Mouse (Mus musculus): ENCODE results near the gene Gpr153. TPM values are rescaled to one million over a fixed set of nuclear protein-coding genes. Genes with fewer than 3 reads are reported as not detected.

Gpr153 gene
- polyA plus RNA-seq, 1 experiment: 6.5 TPM

DNA sequence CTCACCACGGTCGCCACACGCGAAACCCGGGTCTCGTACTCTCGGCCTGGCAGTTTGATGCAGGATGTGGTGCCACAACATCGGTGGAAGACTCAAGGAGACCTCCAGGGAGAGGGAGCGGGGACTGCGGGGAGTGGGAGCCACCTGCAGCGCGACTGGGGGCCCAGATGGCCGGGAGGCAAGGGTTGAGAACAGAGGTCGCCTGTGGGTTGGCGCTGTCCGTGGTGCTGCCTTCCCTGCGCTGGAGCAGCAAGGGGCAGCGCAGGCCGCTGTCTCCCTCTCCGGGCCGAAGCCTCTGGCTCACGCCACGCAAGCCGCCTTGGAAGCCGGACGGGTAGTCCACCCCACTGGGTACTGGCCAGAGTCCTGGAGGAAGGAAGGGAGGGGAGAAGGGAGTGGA lies 12.9 kb downstream of the Gpr153 start:
- no peaks in the 10 kb centered on the region for H3K36me3 ChIP-seq (ENCODE audit: control insufficient read depth, insufficient read depth)
- no peak overlapping the region for H3K4me2 ChIP-seq (ENCODE audit: low read depth)
- peaks cover 57% of the 10 kb centered on the region for H3K27me3 ChIP-seq (ENCODE audit: control insufficient read depth, insufficient read depth, insufficient read length)
- no peaks in the 10 kb centered on the region for H3K79me2 ChIP-seq (ENCODE audit: control insufficient read depth, insufficient read depth)
- H3K4me3 ChIP-seq: no peak overlapping the region
- no peak overlapping the region for H3ac ChIP-seq (ENCODE audit: control insufficient read depth, insufficient read length)
- TF ChIP-seq TCF12 (IDR thresholded peaks at IDR 0.05; ENCODE audit: insufficient read depth, poor library complexity, severe bottlenecking) (no peak), REST (IDR thresholded peaks at IDR 0.05; ENCODE audit: insufficient read depth, insufficient read length) (peak; percentile 98), USF1 (IDR thresholded peaks at IDR 0.05; ENCODE audit: low read depth) (no peak), CEBPB (IDR thresholded peaks at IDR 0.05; ENCODE audit: insufficient read depth, poor library complexity, severe bottlenecking) (no peak), MYOD1 (IDR thresholded peaks at IDR 0.05; ENCODE audit: control insufficient read depth in 1 of 3, insufficient read length in 2 of 3, low read depth in 2 of 3) (peak in 1 of 3 experiments; percentile 41), POLR2A (IDR thresholded peaks at IDR 0.05; ENCODE audit: insufficient read length, low read depth) (no peak), E2F4 (IDR thresholded peaks at IDR 0.05; ENCODE audit: insufficient read depth) (no peak), MAX (IDR thresholded peaks at IDR 0.05; ENCODE audit: low read depth) (no peak), POLR2AphosphoS2 (IDR thresholded peaks at IDR 0.05; ENCODE audit: insufficient read length, low read depth) (no peak), MYOG (IDR thresholded peaks at IDR 0.05; ENCODE audit: control insufficient read depth in 1 of 3, insufficient read depth in 1 of 3, insufficient read length in 2 of 3, low read depth in 2 of 3) (peak in 2 of 3 experiments; percentile 27 to 55), SRF (IDR thresholded peaks at IDR 0.05; ENCODE audit: control insufficient read depth, insufficient read length, low read depth) (no peak), TCF3 (IDR thresholded peaks at IDR 0.05; ENCODE audit: insufficient read length, low read depth) (no peak)

DNA sequence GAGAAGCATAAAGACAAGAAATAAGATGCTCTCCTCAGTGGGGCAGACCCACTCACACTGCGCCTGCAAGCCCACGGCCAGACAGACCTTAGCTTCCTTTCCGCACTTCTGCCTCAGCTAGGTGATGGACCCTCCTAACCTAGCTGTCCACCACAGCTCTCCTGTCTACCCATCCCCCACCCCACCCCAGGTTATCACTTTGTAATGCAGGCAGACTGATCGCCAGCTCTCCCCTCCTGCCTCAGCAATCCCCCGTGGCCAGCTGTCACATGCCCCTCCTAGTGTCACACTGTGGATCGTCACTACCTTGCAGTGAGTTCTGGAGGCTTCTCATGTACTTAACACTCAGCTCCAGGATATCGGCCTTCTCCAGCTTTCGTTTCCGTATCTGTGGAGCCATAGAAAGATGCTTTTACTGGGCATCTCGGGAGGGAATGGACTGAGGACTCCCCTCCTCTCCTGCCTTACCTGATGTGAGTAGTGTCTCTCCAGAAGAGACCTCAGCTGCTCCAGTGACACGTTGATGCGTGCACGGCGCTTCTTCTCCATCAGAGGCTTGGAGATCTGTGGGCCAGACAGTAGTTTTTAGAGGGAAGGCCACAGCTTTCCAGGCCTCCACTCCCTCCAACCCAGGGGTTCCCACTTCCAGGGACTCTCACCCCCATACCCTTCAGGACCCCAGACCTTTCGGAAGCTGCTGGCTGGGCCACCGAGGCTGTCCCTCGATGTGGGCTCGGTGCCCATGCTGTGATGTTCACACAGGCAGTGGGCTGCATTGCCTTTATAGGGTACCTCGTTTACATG lies 13.5 kb downstream of the Gpr153 start:
- no peak overlapping the region for H3ac ChIP-seq (ENCODE audit: control insufficient read depth, insufficient read length)
- H3K4me3 ChIP-seq: no peak overlapping the region
- H3K36me3 ChIP-seq (ENCODE audit: control insufficient read depth, insufficient read depth): no peaks in the 10 kb centered on the region
- TF ChIP-seq TCF3 (IDR thresholded peaks at IDR 0.05; ENCODE audit: insufficient read length, low read depth) (no peak), TCF12 (IDR thresholded peaks at IDR 0.05; ENCODE audit: insufficient read depth, poor library complexity, severe bottlenecking) (no peak), REST (IDR thresholded peaks at IDR 0.05; ENCODE audit: insufficient read depth, insufficient read length) (peak; percentile 14), CEBPB (IDR thresholded peaks at IDR 0.05; ENCODE audit: insufficient read depth, poor library complexity, severe bottlenecking) (no peak), USF1 (IDR thresholded peaks at IDR 0.05; ENCODE audit: low read depth) (no peak), MAX (IDR thresholded peaks at IDR 0.05; ENCODE audit: low read depth) (no peak)
- no peaks in the 10 kb centered on the region for H3K79me2 ChIP-seq (ENCODE audit: control insufficient read depth, insufficient read depth)
- no peak overlapping the region for H3K4me2 ChIP-seq (ENCODE audit: low read depth)
- peaks cover 63% of the 10 kb centered on the region for H3K27me3 ChIP-seq (ENCODE audit: control insufficient read depth, insufficient read depth, insufficient read length)

DNA sequence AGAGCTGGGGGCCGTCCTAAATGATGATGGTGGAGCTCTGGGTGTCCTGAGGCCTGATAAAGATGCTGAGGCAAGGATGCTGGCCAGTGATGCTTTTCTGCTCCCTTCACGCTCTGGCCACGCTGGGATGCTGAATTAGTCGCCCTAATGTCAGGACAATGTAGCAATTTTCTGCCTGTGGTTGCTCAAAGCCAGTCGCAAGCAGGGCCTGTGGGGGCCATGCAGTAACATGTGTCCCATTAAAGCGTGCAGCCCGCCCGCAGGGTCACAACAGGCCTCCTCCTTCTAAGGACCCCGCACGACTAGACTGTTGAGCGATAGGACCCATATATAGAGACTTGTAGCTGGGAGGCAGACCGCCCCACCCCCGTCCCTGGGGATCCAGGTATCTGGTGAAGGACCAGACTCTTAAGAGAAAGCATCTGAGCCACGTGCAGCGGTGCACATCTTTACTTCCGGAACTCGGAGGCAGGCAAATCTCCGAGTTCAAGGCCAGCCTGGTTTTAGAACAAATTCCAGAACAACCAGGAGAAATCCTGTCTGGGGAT lies 14.4 kb downstream of the Gpr153 start:
- Histone ChIP-seq H3K4me2 (ENCODE audit: low read depth) (no peak overlapping the region), H3ac (ENCODE audit: control insufficient read depth, insufficient read length) (no peak overlapping the region), H3K27me3 (ENCODE audit: control insufficient read depth, insufficient read depth, insufficient read length) (peaks cover 65% of the 10 kb centered on the region), H3K79me2 (ENCODE audit: control insufficient read depth, insufficient read depth) (no peaks in the 10 kb centered on the region), H3K4me3 (no peak overlapping the region), H3K36me3 (ENCODE audit: control insufficient read depth, insufficient read depth) (no peaks in the 10 kb centered on the region)
- no peak for TF ChIP-seq MAX (IDR thresholded peaks at IDR 0.05; ENCODE audit: low read depth)
- no peak for TF ChIP-seq POLR2AphosphoS2 (IDR thresholded peaks at IDR 0.05; ENCODE audit: insufficient read length, low read depth)
- no peak for TF ChIP-seq MYOG (IDR thresholded peaks at IDR 0.05; ENCODE audit: control insufficient read depth in 1 of 3, insufficient read depth in 1 of 3, insufficient read length in 2 of 3, low read depth in 2 of 3)
- TF ChIP-seq E2F4 (IDR thresholded peaks at IDR 0.05; ENCODE audit: insufficient read depth): no peak
- no peak for TF ChIP-seq TCF12 (IDR thresholded peaks at IDR 0.05; ENCODE audit: insufficient read depth, poor library complexity, severe bottlenecking)
- TF ChIP-seq TCF3 (IDR thresholded peaks at IDR 0.05; ENCODE audit: insufficient read length, low read depth): no peak
- no peak for TF ChIP-seq SRF (IDR thresholded peaks at IDR 0.05; ENCODE audit: control insufficient read depth, insufficient read length, low read depth)
- TF ChIP-seq REST (IDR thresholded peaks at IDR 0.05; ENCODE audit: insufficient read depth, insufficient read length): no peak

DNA sequence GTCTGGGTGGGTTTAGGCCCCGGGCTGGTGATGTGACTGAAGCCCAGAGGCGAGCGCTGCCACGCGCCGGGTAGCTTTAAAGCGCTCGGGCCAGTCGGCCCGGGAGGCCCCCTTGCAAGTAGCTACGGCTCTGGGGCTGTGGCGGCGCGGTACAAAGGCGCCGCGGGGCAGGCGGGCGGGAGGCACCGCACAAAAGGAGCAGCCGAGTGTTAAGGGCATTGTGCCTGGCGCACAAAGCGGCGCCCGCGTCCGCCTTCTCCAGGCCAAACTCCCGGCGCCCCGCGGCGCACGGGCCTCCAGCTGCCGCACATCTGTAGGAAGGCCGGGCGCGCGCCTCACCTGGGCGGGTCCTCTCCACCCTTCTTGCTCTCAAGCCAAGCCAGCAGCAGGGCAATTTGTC lies 16.4 kb downstream of the Gpr153 start:
- Histone ChIP-seq H3ac (ENCODE audit: control insufficient read depth, insufficient read length) (no peak overlapping the region), H3K79me2 (ENCODE audit: control insufficient read depth, insufficient read depth) (no peaks in the 10 kb centered on the region), H3K4me3 (no peak overlapping the region), H3K36me3 (ENCODE audit: control insufficient read depth, insufficient read depth) (no peaks in the 10 kb centered on the region), H3K4me2 (ENCODE audit: low read depth) (no peak overlapping the region), H3K27me3 (ENCODE audit: control insufficient read depth, insufficient read depth, insufficient read length) (peaks cover 67% of the 10 kb centered on the region)
- TF ChIP-seq REST (IDR thresholded peaks at IDR 0.05; ENCODE audit: insufficient read depth, insufficient read length): no peak
- no peak for TF ChIP-seq POLR2A (IDR thresholded peaks at IDR 0.05; ENCODE audit: insufficient read length, low read depth)
- no peak for TF ChIP-seq TCF3 (IDR thresholded peaks at IDR 0.05; ENCODE audit: insufficient read length, low read depth)
- no peak for TF ChIP-seq CEBPB (IDR thresholded peaks at IDR 0.05; ENCODE audit: insufficient read depth, poor library complexity, severe bottlenecking)
- no peak for TF ChIP-seq TCF12 (IDR thresholded peaks at IDR 0.05; ENCODE audit: insufficient read depth, poor library complexity, severe bottlenecking)
- no peak for TF ChIP-seq MAX (IDR thresholded peaks at IDR 0.05; ENCODE audit: low read depth)
- TF ChIP-seq SRF (IDR thresholded peaks at IDR 0.05; ENCODE audit: control insufficient read depth, insufficient read length, low read depth): no peak
- no peak for TF ChIP-seq POLR2AphosphoS2 (IDR thresholded peaks at IDR 0.05; ENCODE audit: insufficient read length, low read depth)
- TF ChIP-seq USF1 (IDR thresholded peaks at IDR 0.05; ENCODE audit: low read depth): no peak
- no peak for TF ChIP-seq MYOD1 (IDR thresholded peaks at IDR 0.05; ENCODE audit: control insufficient read depth in 1 of 3, insufficient read length in 2 of 3, low read depth in 2 of 3)
- TF ChIP-seq MYOG (IDR thresholded peaks at IDR 0.05; ENCODE audit: control insufficient read depth in 1 of 3, insufficient read depth in 1 of 3, insufficient read length in 2 of 3, low read depth in 2 of 3): no peak
- no peak for TF ChIP-seq E2F4 (IDR thresholded peaks at IDR 0.05; ENCODE audit: insufficient read depth)
